Mouse (Mus musculus) heart, embryonic 11.5 days (tissue): Measurements from ENCODE around the gene Coasy. TPM values are rescaled to one million over a fixed set of nuclear protein-coding genes. Genes with fewer than 3 reads are reported as not detected.

ENCODE experiments used
- ATAC-seq: fragments of 200-750 bp; cut with Nextera tagmentation; replicated peaks from 2 replicates; pipeline ENCODE4 v1.8.0; 2017; ENCODE audit warnings: moderate library complexity; ENCODE audit not compliant: insufficient number of reproducible peaks, low FRiP score, low TSS enrichment
- H3K27ac ChIP-seq: fragments of 300-500 bp; sonication (generic); 2 replicates; pipeline ENCODE4 v1.5.1; 2014; ENCODE audit warnings: mild to moderate bottlenecking, low read depth, low read length
- H3K27me3 ChIP-seq: fragments of 300-500 bp; sonication (generic); 2 replicates; pipeline ENCODE4 v1.6.1; 2014; ENCODE audit warnings: mild to moderate bottlenecking, low read length, mixed read lengths; ENCODE audit not compliant: control insufficient read depth, insufficient read depth
- H3K36me3 ChIP-seq: fragments of 300-500 bp; sonication (generic); 2 replicates; pipeline ENCODE4 v1.6.1; 2014; ENCODE audit warnings: mild to moderate bottlenecking, low read length, moderate library complexity, mixed read lengths; ENCODE audit not compliant: control insufficient read depth, insufficient read depth
- H3K4me1 ChIP-seq: fragments of 300-500 bp; sonication (generic); 2 replicates; pipeline ENCODE4 v1.6.1; 2014; ENCODE audit warnings: low read length; ENCODE audit not compliant: control insufficient read depth, insufficient read depth
- H3K4me2 ChIP-seq: fragments of 300-500 bp; sonication (generic); 2 replicates; pipeline ENCODE4 v1.6.1; 2014; ENCODE audit warnings: mild to moderate bottlenecking, moderate library complexity
- H3K4me3 ChIP-seq: fragments of 300-500 bp; sonication (generic); 2 replicates; pipeline ENCODE4 v1.5.1; 2014; ENCODE audit warnings: low read depth, low read length
- H3K9ac ChIP-seq: fragments of 300-500 bp; sonication (generic); 2 replicates; pipeline ENCODE4 v1.6.1; 2014; ENCODE audit warnings: mild to moderate bottlenecking, low read depth, low read length, moderate library complexity
- H3K9me3 ChIP-seq: fragments of 300-500 bp; sonication (generic); replicated peaks from 2 replicates; pipeline ENCODE4 v1.6.1; 2016; ENCODE audit warnings: low read length; ENCODE audit not compliant: control insufficient read depth
- WGBS: fragments of 180-500 bp; shearing (Covaris S2); extraction: QIAGEN DNeasy Blood & Tissue Kit; methylation state at CpG from one replicate; pipeline ENCODE4 v1.1.7; 2014; ENCODE audit not compliant: insufficient replicate concordance; 5-methylcytosine and 5-hydroxymethylcytosine counted together
- polyA plus RNA-seq: library from polyadenylated mRNA; unstranded; fragments of >200 nt; fragmentation: Nextera tagmentation; extraction: Ambion mirVana; gene quantifications from 2 replicates; pipeline ENCODE4 v1.2.1, GENCODE M21; 2014

The Coasy gene
- polyA plus RNA-seq, 1 experiment from 2014 or later: 29.6 TPM

GRCm38 (mm10) chr11:101128996-101129577 lies 46.7 kb downstream of the Coasy start:
- H3K4me3 ChIP-seq: no peak overlapping the region
- no peak overlapping the region for H3K4me2 ChIP-seq
- no peaks in the 10 kb centered on the region for H3K27me3 ChIP-seq
- no peak for ATAC-seq
- H3K27ac ChIP-seq: no peak overlapping the region
- peaks cover 15% of the 10 kb centered on the region for H3K36me3 ChIP-seq
- WGBS: 82% methylated on average over 11 of the region's 11 CpGs
- H3K4me1 ChIP-seq: peaks cover 7% of the 10 kb centered on the region; the same call in 1 of the 2 replicates
- H3K9ac ChIP-seq: no peak overlapping the region
- H3K9me3 ChIP-seq: no peaks in the 10 kb centered on the region

- peak overlapping the region; percentile 45 for H3K4me2 ChIP-seq
- H3K4me3 ChIP-seq: no peak overlapping the region
- 26% methylated on average over 18 of the region's 18 CpGs for WGBS
- peaks cover 7% of the 10 kb centered on the region; the same call in 1 of the 2 replicates for H3K4me1 ChIP-seq
- H3K36me3 ChIP-seq: peaks cover 15% of the 10 kb centered on the region
- peak; percentile 68; the same call in 1 of the 2 replicates for ATAC-seq
- H3K9me3 ChIP-seq: no peaks in the 10 kb centered on the region
- H3K27me3 ChIP-seq: no peaks in the 10 kb centered on the region
- H3K27ac ChIP-seq: peak overlapping the region; percentile 89
- 0 out of 2 replicates have a peak overlapping the region, but pooled peaks have one; percentile 43 for H3K9ac ChIP-seq
Observed at GRCm38 (mm10) chr11:101130056-101130756, 47.8 kb downstream of the Coasy start.

DNA sequence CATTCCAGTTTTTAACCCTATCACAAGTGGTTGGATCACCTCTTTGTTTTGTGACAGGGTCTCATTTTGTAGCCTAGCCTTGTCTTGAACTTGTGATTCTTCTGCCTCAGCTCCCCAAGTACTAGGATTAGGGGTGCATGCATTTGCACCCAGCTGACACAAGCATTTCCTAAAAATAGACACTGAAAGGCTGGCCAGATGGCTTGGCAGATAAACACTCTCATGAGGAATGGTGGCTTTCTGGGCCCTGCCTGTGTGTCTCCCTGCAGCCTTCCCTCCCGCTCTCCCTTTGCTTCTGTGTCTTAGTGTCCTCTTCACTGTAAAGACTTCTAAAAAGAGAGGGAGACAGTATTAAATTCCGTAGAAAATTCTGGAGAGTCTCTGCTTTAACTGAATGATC lies 48.8 kb downstream of the Coasy start:
- no peak overlapping the region for H3K9ac ChIP-seq
- 75% methylated on average over 2 of the region's 2 CpGs for WGBS
- H3K36me3 ChIP-seq: peaks cover 9% of the 10 kb centered on the region
- no peak for ATAC-seq
- H3K9me3 ChIP-seq: no peaks in the 10 kb centered on the region
- H3K4me2 ChIP-seq: no peak overlapping the region
- peaks cover 7% of the 10 kb centered on the region; the same call in 1 of the 2 replicates for H3K4me1 ChIP-seq
- no peak overlapping the region for H3K4me3 ChIP-seq
- H3K27me3 ChIP-seq: no peaks in the 10 kb centered on the region
- H3K27ac ChIP-seq: no peak overlapping the region

DNA sequence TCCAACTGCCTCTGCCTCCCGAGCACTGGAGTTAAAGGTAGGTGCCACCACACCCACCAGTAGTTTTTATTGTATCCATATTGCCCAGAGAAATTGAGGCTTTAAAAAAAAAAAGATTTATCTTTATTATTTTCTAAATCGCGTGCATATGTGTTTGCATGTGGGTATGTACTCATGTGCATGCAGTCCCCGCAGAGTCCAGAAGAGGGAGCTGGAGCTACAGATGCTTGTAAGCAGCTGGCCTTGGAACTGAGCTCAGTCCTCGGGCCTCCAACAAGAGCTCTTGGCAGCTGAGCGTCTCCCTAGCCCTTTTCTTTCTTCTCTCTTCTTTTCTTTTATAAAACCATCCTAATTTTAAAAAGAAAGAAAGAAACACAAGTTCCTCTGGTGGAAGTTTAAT lies 49.3 kb downstream of the Coasy start:
- Histone ChIP-seq H3K9ac (no peak overlapping the region), H3K27me3 (no peaks in the 10 kb centered on the region), H3K4me2 (no peak overlapping the region), H3K36me3 (peaks cover 4% of the 10 kb centered on the region), H3K4me3 (no peak overlapping the region), H3K27ac (no peak overlapping the region), H3K4me1 (peaks cover 7% of the 10 kb centered on the region; the same call in 1 of the 2 replicates), H3K9me3 (no peaks in the 10 kb centered on the region)
- 91% methylated on average over 6 of the region's 6 CpGs for WGBS
- ATAC-seq: no peak

DNA sequence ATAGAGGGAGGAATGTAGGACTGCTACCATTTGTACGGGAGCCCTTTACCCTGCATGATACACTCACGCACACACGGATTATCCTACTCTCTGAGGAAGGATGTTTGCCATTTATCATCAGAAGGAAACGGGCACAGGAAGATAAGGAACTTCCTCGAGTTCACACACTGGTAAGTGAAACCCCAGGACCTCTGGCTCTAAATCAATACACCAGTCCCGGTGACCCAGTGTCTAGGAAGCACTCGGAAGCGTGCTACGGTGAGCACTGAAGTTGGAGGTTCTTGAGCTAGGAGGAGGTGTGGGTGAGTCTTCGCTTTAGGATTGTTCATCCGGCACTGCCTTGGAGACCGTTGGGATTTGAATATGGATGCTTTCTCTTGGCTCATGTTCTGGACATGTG lies 50.7 kb downstream of the Coasy start:
- H3K4me2 ChIP-seq: no peak overlapping the region
- no peaks in the 10 kb centered on the region for H3K36me3 ChIP-seq
- H3K27me3 ChIP-seq: no peaks in the 10 kb centered on the region
- H3K27ac ChIP-seq: no peak overlapping the region
- H3K9ac ChIP-seq: no peak overlapping the region
- ATAC-seq: no peak
- no peaks in the 10 kb centered on the region for H3K9me3 ChIP-seq
- 50% methylated on average over 12 of the region's 12 CpGs for WGBS
- no peak overlapping the region for H3K4me3 ChIP-seq
- peaks cover 7% of the 10 kb centered on the region; the same call in 1 of the 2 replicates for H3K4me1 ChIP-seq

DNA sequence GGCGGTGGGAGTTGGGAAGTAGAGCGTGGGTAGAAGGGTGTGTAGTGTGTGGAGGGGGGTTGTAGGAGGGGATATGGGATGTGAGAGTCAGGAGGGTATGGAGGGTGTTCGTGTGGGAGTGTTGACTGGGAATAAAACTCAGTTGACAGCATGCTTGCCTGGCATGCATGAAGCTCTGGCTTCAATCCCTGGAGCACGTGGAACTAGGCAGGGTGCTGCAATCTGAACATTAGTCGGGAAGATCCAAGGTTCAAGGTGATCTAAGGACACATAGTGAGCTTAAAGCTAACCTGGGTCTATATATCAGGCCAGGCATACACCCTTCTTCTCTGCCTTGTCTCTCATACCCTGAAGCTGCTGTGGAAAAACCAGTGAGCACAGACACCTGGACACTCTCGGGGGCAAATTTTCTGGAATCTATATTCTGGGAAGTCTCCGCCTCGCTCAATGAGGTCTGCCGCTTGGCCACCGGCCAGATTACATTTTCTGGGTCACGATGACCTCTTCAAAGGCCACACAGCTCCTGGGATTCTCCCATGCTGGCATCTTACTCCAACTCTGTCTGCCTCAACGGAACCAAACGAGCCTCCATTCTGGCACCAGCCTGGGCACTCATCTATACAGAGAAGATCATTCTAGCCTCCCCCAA lies 52.0 kb downstream of the Coasy start:
- Histone ChIP-seq H3K9ac (no peak overlapping the region), H3K36me3 (no peaks in the 10 kb centered on the region), H3K4me1 (peaks cover 13% of the 10 kb centered on the region; the same call in 1 of the 2 replicates), H3K27ac (no peak overlapping the region), H3K4me2 (no peak overlapping the region), H3K27me3 (0 out of 2 replicates have a peak, but pooled peaks cover under 1% of the 10 kb centered on the region), H3K9me3 (no peaks in the 10 kb centered on the region), H3K4me3 (no peak overlapping the region)
- WGBS: 74% methylated on average over 13 of the region's 13 CpGs
- no peak for ATAC-seq

Other genes with a start within 250 kb of the Coasy start
- gene Stat5b, start 231.8 kb upstream of the Coasy start, polyA plus RNA-seq: 26.4 and 32.0 TPM in 2 replicates
- 5.6 and 5.9 TPM in 2 replicates for gene Stat5a, start 223.2 kb upstream of the Coasy start, polyA plus RNA-seq
- gene Stat3, start 143.0 kb upstream of the Coasy start, polyA plus RNA-seq: 45.0 and 49.0 TPM in 2 replicates
- 113 and 175 TPM in 2 replicates for gene Cavin1, start 111.7 kb upstream of the Coasy start, polyA plus RNA-seq
- gene Atp6v0a1, start 73.1 kb upstream of the Coasy start, polyA plus RNA-seq: 57.1 and 62.2 TPM in 2 replicates
- 9.6 and 13.1 TPM in 2 replicates for gene Naglu, start 12.6 kb upstream of the Coasy start, polyA plus RNA-seq
- gene Hsd17b1, start 4.2 kb upstream of the Coasy start, polyA plus RNA-seq: 0.11 TPM in 1 of 2 replicates, not detected in the other
- gene Mlx, start 4.7 kb downstream of the Coasy start, polyA plus RNA-seq: 34.5 and 36.0 TPM in 2 replicates
- 23.1 and 27.5 TPM in 2 replicates for gene Psmc3ip, start 12.9 kb downstream of the Coasy start, polyA plus RNA-seq
- 5.5 and 9.2 TPM in 2 replicates for gene Retreg3, start 37.3 kb downstream of the Coasy start, polyA plus RNA-seq
- 82.1 and 83.5 TPM in 2 replicates for gene Tubg1, start 37.4 kb downstream of the Coasy start, polyA plus RNA-seq
- gene Tubg2, start 73.3 kb downstream of the Coasy start, polyA plus RNA-seq: 4.3 TPM in 2 replicates
- gene Cntnap1, start 88.0 kb downstream of the Coasy start, polyA plus RNA-seq: 0.46 and 0.70 TPM in 2 replicates
- 6.2 TPM in 2 replicates for gene Plekhh3, start 88.8 kb downstream of the Coasy start, polyA plus RNA-seq
- gene Ccr10, start 92.9 kb downstream of the Coasy start, polyA plus RNA-seq: 0.13 and 0.39 TPM in 2 replicates
- 10.2 and 12.7 TPM in 2 replicates for gene Ezh1, start 143.9 kb downstream of the Coasy start, polyA plus RNA-seq
- gene Ramp2, start 163.5 kb downstream of the Coasy start, polyA plus RNA-seq: 230 and 232 TPM in 2 replicates
- gene Vps25, start 171.1 kb downstream of the Coasy start, polyA plus RNA-seq: 126 and 128 TPM in 2 replicates
- gene Wnk4, start 178.0 kb downstream of the Coasy start, polyA plus RNA-seq: 11.1 and 13.7 TPM in 2 replicates
- gene Cntd1, start 196.4 kb downstream of the Coasy start, polyA plus RNA-seq: 1.1 TPM in 2 replicates
- 183 and 189 TPM in 2 replicates for gene Coa3, start 196.5 kb downstream of the Coasy start, polyA plus RNA-seq
- 138 and 154 TPM in 2 replicates for gene Becn1, start 219.7 kb downstream of the Coasy start, polyA plus RNA-seq
- gene Psme3, start 233.6 kb downstream of the Coasy start, polyA plus RNA-seq: 104 and 105 TPM in 2 replicates
- 0.90 and 1.4 TPM in 2 replicates for gene Aoc2, start 242.5 kb downstream of the Coasy start, polyA plus RNA-seq
- 0.20 and 0.24 TPM in 2 replicates for gene Aoc3, start 248.0 kb downstream of the Coasy start, polyA plus RNA-seq